Mouse (Mus musculus): ENCODE data around the gene Aox4.
A peak's percentile ranks its signal among the peaks of the same experiment; 100 is the strongest.

The Aox4 gene

DNA sequence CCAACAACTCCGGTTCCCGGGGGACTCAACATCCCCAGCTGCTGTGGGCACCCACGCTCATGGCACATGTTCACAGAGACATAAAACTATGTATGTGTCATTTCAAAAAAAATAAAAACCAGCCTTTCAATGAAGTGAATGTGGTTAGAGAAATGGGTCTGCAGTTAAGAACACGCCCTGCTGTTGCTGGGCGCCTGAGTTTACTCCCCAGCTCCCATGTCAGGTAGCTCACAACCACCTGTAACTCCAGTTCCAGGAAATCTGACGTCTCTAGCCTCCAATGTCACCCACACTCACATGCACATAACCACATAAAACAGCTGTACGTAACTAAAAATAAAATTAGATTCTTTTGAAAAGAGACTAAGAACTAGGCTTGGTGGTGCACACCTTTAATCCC is 90.9 kb downstream of the Aox4 start:
- DNase-seq (ENCODE audit: low spot score in 2 of 2) = no peak

DNA sequence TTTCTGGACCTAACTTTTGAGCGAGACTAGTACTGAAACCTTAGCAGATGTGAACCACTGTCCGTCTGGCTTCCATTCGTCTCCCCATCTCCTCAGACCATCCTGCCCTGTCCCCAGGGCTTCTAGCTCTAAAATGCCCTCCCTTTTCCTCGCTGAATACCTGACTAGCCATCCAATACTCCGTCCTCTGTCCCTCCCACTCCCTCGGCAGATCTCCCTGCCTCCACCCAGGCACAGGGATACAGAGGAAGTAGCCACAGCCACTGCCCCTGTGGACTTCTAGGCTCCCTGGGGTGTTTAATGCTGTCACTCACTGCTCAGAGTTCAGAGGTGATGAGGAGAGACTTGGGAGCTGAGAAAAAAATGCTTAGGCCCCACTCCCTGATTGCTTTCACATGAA is 91.8 kb downstream of the Aox4 start:
- DNase-seq (ENCODE audit: low spot score in 2 of 2) = no peak

DNA sequence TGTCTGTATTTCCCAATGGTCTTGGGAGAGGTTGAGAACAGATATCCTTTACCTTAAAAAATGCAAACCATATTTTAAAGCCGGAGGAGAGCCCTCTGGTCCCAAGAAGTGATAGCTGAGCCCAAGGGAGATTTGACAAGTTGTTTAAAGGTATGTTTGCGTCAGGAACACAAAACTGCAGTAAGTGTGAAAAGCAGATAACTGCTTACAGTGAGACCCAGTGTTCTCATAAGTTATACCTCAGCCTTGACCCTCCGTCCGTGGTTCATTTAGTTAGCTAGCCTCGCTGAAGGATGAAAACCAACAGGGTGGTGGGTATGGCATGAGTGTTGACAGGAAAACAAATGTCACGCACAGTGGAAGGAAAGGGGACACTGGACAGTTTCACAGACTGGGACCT is 92.8 kb downstream of the Aox4 start:
- peak in 1 of 2 experiments; percentile 7 for DNase-seq (ENCODE audit: low spot score in 2 of 2)

DNA sequence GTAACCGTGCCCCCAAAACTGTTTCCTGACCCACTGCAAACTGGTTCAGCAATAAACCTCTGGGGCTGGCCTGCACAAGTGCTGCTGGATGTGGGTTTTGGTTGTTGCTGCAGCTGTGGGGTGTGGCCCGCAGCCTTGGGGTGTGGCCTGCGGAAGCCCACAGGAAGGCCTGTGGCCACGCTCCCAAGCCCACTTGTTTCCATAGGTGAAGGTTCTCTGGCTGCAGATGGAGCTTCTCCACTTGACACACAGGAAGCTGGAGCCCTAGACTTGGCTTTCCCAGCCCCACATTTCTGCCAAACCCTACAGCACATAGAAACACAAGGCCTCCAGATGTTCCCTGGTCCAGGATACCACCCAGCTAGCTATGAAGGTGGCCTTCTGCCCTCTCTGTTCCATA is 93.5 kb downstream of the Aox4 start:
- DNase-seq (ENCODE audit: low spot score in 2 of 2) = peak; percentile 16 to 64

DNA sequence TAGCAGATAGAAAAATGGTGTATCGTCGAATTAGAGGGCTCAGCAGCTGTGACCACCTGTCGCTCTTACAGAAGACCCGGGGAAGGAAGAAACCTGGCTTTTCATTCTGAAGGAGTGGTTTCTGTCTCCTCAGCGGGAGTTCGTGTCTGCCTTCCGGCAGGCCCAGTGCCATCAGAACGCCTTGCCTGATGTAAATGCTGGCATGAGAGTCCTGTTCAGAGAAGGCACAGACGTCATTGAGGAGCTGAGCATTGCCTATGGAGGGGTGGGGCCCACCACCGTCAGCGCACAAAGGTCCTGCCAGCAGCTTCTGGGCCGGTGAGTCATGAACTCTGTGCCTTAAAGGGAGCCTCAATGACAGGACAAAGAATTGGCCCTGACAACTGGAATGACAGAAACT is 94.1 kb downstream of the Aox4 start:
- peak in 1 of 2 experiments; percentile 16 for DNase-seq (ENCODE audit: low spot score in 2 of 2)

DNA sequence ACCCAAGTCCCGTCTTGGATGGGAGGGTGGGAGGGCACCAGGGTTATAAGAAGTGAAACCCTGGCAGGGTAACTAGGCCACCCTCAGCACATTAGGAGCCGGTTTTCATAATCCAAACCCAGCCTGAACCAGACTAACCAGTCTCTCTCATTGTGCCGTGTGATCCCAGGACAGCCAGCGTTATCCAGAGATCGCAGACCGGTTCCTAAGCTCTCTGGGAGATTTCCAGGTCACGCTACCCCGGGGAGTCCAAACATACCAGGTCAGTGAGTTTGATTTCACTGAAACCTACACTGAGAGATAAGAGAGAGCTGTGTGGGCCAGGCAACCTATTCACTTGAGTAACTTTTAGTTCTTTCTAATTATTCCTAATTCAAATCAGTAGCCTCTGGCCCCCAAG is 97.0 kb downstream of the Aox4 start:
- DNase-seq (ENCODE audit: low spot score in 2 of 2) = peak in 1 of 2 experiments; percentile 5

DNA sequence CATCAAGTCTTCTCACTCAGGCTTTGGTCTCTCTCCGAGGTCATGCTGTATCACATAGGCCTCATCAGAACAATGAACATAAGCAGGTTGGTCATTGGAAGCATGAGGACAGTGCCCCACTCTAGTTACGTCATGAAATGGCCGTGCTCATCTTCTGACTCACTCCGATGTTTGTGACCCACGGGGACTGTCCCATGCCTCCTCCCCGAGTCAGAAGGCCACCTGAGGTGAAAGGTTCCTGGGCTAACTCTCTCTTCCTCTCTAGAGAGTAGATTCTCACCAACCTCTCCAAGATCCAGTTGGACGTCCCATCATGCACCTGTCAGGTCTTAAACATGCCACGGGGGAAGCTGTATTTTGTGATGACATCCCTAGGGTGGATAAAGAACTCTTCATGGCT is 98.4 kb downstream of the Aox4 start:
- DNase-seq (ENCODE audit: low spot score in 2 of 2) = peak in 1 of 2 experiments; percentile 2

DNA sequence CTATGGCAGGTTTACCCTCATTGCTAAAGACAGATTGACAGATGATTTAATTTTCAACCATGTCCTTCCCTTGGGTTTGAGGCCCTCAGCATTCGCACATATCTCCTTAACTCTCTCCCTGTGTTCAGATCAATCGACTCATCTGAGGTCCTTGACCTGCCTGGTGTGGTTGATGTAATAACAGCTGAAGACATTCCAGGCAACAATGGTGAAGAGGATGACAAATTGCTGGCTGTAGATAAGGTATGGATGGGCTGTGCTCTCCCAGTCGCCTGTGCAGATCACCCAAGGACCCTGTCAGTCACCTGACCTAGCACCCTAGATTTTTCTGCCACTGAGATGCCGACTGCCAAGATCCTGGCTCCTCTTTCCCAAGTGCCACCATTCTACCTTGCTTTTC is 99.7 kb downstream of the Aox4 start:
- peak in 1 of 2 experiments; percentile 1 for DNase-seq (ENCODE audit: low spot score in 2 of 2)

DNA sequence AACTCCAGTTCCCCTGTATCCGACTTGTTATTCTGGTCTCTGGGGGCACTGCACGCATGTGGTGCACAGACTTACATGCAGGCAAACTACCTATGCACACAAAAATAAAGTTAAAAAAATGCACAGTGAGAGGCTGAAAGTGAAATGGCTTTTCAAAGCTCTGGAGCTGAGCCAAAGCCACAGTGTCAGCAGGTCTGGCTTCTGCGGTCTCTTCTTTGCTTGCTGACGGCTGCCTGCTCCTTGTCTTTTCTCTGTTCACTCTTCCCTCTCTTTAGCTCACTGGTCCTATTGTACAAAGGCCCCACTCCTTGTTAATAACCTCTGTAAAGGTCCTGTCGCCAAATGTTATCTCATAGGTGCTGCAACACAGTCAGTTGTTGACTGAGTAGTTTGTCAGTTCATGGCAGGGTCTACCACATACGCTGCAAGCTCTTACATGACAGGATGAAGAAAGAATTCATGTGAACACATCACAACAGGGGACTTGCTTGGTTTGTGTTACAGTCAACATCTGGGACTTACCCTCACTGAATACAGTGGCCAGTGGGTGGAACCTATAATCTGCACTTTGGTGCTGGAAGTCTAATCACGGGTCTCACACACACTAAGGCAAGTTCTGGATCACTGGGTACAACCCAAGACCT is 101.1 kb downstream of the Aox4 start:
- DNase-seq (ENCODE audit: low spot score in 2 of 2) = peak in 1 of 2 experiments; percentile 19

DNA sequence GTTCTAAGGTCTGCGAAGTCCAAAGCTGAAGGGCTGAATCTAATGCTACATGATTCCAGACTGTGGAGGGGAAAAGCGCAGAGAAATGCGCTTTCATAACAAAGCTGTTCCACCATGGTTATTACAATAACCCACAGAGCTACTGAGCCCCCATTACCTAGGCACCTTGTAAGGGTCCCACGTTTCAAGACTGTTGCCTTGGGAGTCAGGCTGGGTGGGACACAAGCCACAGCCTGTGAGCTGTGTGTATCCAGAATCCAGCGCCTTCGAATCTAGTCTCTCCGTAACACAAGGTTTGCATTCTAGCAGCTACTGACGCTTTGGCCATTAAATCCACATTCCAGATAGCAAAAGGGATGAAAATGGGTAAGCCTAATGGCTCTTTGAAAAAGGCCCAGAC is 103.0 kb downstream of the Aox4 start:
- DNase-seq (ENCODE audit: low spot score in 2 of 2) = no peak

DNA sequence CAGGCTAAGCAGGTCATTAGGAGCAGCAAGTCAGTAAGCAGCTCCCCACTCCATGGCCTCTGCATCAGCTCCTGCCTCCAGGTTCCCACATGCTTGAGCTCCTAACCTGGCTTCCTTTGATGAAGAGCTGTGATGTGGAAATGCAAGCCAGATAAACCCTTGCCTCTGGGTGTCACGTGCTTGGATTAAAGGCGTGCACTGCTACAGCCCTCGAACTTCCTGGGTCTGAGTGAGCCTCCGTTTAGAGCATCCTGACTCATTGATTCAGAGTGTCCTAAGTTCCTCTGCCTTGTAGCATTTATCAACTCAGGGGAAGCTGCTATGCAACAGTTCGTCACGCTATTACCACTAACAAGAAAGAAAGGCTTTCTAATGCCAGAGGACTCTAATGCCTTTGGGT is 105.3 kb downstream of the Aox4 start:
- peak in 1 of 2 experiments; percentile 5 for DNase-seq (ENCODE audit: low spot score in 2 of 2)

All from spleen, postnatal 10 days (tissue).